Mouse (Mus musculus) heart, embryonic 11.5 days (tissue): ENCODE results near the gene Otud6a. TPM values are rescaled to one million over a fixed set of nuclear protein-coding genes. Genes with fewer than 3 reads are reported as not detected.

Experiments
- ATAC-seq: fragments of 200-750 bp; cut with Nextera tagmentation; replicated peaks from 2 replicates; pipeline ENCODE4 v1.8.0; 2017; ENCODE audit warnings: moderate library complexity; ENCODE audit not compliant: insufficient number of reproducible peaks, low FRiP score, low TSS enrichment
- H3K27ac ChIP-seq: fragments of 300-500 bp; sonication (generic); 2 replicates; pipeline ENCODE4 v1.5.1; 2014; ENCODE audit warnings: mild to moderate bottlenecking, low read depth, low read length
- H3K27me3 ChIP-seq: fragments of 300-500 bp; sonication (generic); 2 replicates; pipeline ENCODE4 v1.6.1; 2014; ENCODE audit warnings: mild to moderate bottlenecking, low read length, mixed read lengths; ENCODE audit not compliant: control insufficient read depth, insufficient read depth
- H3K36me3 ChIP-seq: fragments of 300-500 bp; sonication (generic); 2 replicates; pipeline ENCODE4 v1.6.1; 2014; ENCODE audit warnings: mild to moderate bottlenecking, low read length, moderate library complexity, mixed read lengths; ENCODE audit not compliant: control insufficient read depth, insufficient read depth
- H3K4me1 ChIP-seq: fragments of 300-500 bp; sonication (generic); 2 replicates; pipeline ENCODE4 v1.6.1; 2014; ENCODE audit warnings: low read length; ENCODE audit not compliant: control insufficient read depth, insufficient read depth
- H3K4me2 ChIP-seq: fragments of 300-500 bp; sonication (generic); 2 replicates; pipeline ENCODE4 v1.6.1; 2014; ENCODE audit warnings: mild to moderate bottlenecking, moderate library complexity
- H3K4me3 ChIP-seq: fragments of 300-500 bp; sonication (generic); 2 replicates; pipeline ENCODE4 v1.5.1; 2014; ENCODE audit warnings: low read depth, low read length
- H3K9ac ChIP-seq: fragments of 300-500 bp; sonication (generic); 2 replicates; pipeline ENCODE4 v1.6.1; 2014; ENCODE audit warnings: mild to moderate bottlenecking, low read depth, low read length, moderate library complexity
- H3K9me3 ChIP-seq: fragments of 300-500 bp; sonication (generic); replicated peaks from 2 replicates; pipeline ENCODE4 v1.6.1; 2016; ENCODE audit warnings: low read length; ENCODE audit not compliant: control insufficient read depth
- WGBS: fragments of 180-500 bp; shearing (Covaris S2); extraction: QIAGEN DNeasy Blood & Tissue Kit; methylation state at CpG from one replicate; pipeline ENCODE4 v1.1.7; 2014; ENCODE audit not compliant: insufficient replicate concordance; 5-methylcytosine and 5-hydroxymethylcytosine counted together
- polyA plus RNA-seq: library from polyadenylated mRNA; unstranded; fragments of >200 nt; fragmentation: Nextera tagmentation; extraction: Ambion mirVana; gene quantifications from 2 replicates; pipeline ENCODE4 v1.2.1, GENCODE M21; 2014

Otud6a gene
- polyA plus RNA-seq = not detected in 2 replicates

DNA sequence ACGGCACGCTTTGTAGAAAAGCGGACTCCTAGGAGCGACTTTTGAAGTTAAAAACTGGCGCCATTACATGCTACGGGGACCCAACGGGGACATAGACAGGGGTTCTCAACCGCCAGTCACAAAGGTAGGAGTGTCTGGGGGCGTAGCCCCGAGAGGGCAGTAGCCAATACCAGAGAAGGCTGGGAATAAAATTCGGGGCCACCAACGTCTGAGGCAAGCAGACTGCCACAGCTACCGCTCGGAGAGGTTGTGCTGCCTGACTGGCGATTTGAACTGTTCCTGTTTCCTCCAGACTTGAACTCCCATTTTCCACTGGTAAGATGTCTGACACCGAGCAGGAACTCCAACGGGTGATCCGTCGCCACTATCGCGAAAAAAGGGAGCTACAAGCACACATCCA is at the start of gene Otud6a:
TSS of gene Otud6a (plus strand) at position 321 of the 400 bp plus-strand sequence.
- no peak for ATAC-seq
- Histone ChIP-seq H3K36me3 (no peaks in the 10 kb centered on the region), H3K9ac (no peak within 1 kb of the TSS), H3K4me2 (no peak within 1 kb of the TSS), H3K4me3 (no peak within 1 kb of the TSS), H3K27me3 (no peaks in the 10 kb centered on the region), H3K9me3 (no peaks in the 10 kb centered on the region), H3K4me1 (no peaks in the 10 kb centered on the region), H3K27ac (no peak within 1 kb of the TSS)
- 85% methylated on average over 21 of the region's 21 CpGs for whole genome bisulfite sequencing

GRCm38 (mm10) chrX:100389887-100390286 is 38.9 kb upstream of the Otud6a start:
- Histone ChIP-seq H3K36me3 (no peaks in the 10 kb centered on the region), H3K4me3 (no peak overlapping the region), H3K9me3 (no peaks in the 10 kb centered on the region), H3K4me2 (no peak overlapping the region), H3K27ac (no peak overlapping the region), H3K27me3 (no peaks in the 10 kb centered on the region), H3K4me1 (no peaks in the 10 kb centered on the region), H3K9ac (no peak overlapping the region)
- 59% methylated on average over 1 of the region's 1 CpGs for WGBS
- ATAC-seq = no peak

DNA sequence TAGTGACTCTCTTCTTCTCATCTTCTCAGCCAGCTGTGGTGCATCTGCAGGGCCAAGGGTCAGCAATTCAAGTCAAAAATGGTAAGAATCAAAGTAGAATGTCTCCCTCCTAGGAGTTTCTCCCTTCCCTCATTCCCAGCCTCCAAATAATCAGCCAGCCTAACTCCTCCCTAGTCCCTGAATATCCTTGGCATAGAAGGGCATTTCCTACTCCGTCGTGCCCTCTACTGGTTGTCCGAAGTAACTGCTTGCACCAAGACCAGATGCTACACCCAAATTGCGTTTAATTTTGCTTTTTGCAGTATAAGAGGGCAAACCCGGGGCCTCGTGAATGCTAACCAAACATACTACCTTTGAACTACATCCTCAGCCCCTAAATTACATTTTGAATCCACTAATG is 36.5 kb upstream of the Otud6a start:
- WGBS = 28% methylated on average over 6 of the region's 6 CpGs
- no peak for ATAC-seq
- Histone ChIP-seq H3K9ac (no peak overlapping the region), H3K4me3 (no peak overlapping the region), H3K36me3 (no peaks in the 10 kb centered on the region), H3K4me1 (no peaks in the 10 kb centered on the region), H3K4me2 (no peak overlapping the region), H3K9me3 (no peaks in the 10 kb centered on the region), H3K27me3 (peaks cover 7% of the 10 kb centered on the region; the same call in 1 of the 2 replicates), H3K27ac (no peak overlapping the region)

- no peak overlapping the region for H3K9ac ChIP-seq
- H3K4me3 ChIP-seq = no peak overlapping the region
- ATAC-seq = no peak
- WGBS = 71% methylated on average over 7 of the region's 7 CpGs
- no peak overlapping the region for H3K27ac ChIP-seq
- H3K9me3 ChIP-seq = no peaks in the 10 kb centered on the region
- H3K27me3 ChIP-seq = peaks cover 7% of the 10 kb centered on the region; the same call in 1 of the 2 replicates
- H3K36me3 ChIP-seq = no peaks in the 10 kb centered on the region
- H3K4me2 ChIP-seq = no peak overlapping the region
- H3K4me1 ChIP-seq = no peaks in the 10 kb centered on the region
Observed at GRCm38 (mm10) chrX:100394223-100394861, 34.5 kb upstream of the Otud6a start.

- Histone ChIP-seq H3K27ac (no peak overlapping the region), H3K4me3 (no peak overlapping the region), H3K4me1 (no peaks in the 10 kb centered on the region), H3K4me2 (no peak overlapping the region), H3K9me3 (no peaks in the 10 kb centered on the region), H3K36me3 (no peaks in the 10 kb centered on the region), H3K9ac (no peak overlapping the region), H3K27me3 (peaks cover 7% of the 10 kb centered on the region; the same call in 1 of the 2 replicates)
- ATAC-seq = no peak
- WGBS = 72% methylated on average over 8 of the region's 8 CpGs
Observed at GRCm38 (mm10) chrX:100395026-100395425, 33.8 kb upstream of the Otud6a start.

DNA sequence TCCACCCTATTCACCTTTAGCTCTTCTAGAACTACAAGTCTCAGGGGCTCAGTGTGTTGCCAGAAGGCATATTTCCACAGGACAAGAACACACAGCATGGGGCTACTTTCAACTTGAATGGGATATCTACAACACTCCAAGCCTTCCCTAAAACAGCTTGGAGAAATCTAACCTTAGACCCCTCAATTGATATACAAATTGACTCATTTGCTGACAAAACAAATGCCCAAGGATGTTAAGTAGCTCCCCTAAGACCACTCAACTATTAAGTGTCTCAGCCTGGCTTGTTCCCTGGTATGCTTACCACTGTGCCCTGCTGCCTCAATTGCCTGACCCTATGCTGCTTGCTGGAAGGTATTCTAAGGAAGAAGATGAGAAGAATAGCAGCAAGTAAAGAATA is 27.9 kb upstream of the Otud6a start:
- ATAC-seq = no peak
- Histone ChIP-seq H3K9me3 (no peaks in the 10 kb centered on the region), H3K27me3 (peaks cover 7% of the 10 kb centered on the region; the same call in 1 of the 2 replicates), H3K4me2 (no peak overlapping the region), H3K9ac (no peak overlapping the region), H3K36me3 (no peaks in the 10 kb centered on the region), H3K4me3 (no peak overlapping the region), H3K27ac (no peak overlapping the region), H3K4me1 (no peaks in the 10 kb centered on the region)

DNA sequence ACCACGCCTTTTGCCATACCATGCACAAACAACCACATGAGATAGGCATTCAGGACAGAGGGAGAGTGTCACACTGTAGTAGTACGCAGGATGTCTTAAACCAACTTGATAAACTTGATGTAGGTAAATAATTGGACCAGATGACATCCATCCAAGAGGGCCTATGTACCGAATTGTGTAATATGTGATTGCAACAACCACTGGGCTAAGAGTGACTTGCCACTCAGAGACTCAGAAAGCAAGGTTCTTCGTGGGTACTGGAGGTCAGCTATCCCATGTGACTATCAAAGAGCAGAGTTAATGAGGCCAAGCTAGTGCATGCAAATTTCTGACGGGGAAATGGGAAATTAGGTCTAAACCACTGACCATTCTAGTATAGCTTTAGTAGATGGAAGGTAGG is 27.2 kb upstream of the Otud6a start:
- no peaks in the 10 kb centered on the region for H3K4me1 ChIP-seq
- whole genome bisulfite sequencing = 70% methylated on average over 5 of the region's 5 CpGs
- no peak for ATAC-seq
- H3K36me3 ChIP-seq = no peaks in the 10 kb centered on the region
- no peaks in the 10 kb centered on the region for H3K9me3 ChIP-seq
- H3K9ac ChIP-seq = no peak overlapping the region
- peaks cover 6% of the 10 kb centered on the region; the same call in 1 of the 2 replicates for H3K27me3 ChIP-seq
- H3K4me3 ChIP-seq = no peak overlapping the region
- no peak overlapping the region for H3K27ac ChIP-seq
- no peak overlapping the region for H3K4me2 ChIP-seq

GRCm38 (mm10) chrX:100409245-100409644 is 19.6 kb upstream of the Otud6a start:
- 65% methylated on average over 1 of the region's 1 CpGs for WGBS
- no peak overlapping the region for H3K9ac ChIP-seq
- ATAC-seq = no peak

GRCm38 (mm10) chrX:100432311-100432710 is 3.5 kb downstream of the Otud6a start:
- H3K9ac ChIP-seq = no peak overlapping the region
- no peaks in the 10 kb centered on the region for H3K4me1 ChIP-seq
- H3K27ac ChIP-seq = no peak overlapping the region
- 46% methylated on average over 3 of the region's 3 CpGs for WGBS
- H3K36me3 ChIP-seq = no peaks in the 10 kb centered on the region
- H3K4me2 ChIP-seq = no peak overlapping the region
- ATAC-seq = no peak
- H3K27me3 ChIP-seq = no peaks in the 10 kb centered on the region
- H3K4me3 ChIP-seq = no peak overlapping the region
- H3K9me3 ChIP-seq = no peaks in the 10 kb centered on the region

More at GRCm38 (mm10) chrX:100409245-100409644, 19.6 kb upstream of the Otud6a start:
- Histone ChIP-seq H3K27me3 (no peaks in the 10 kb centered on the region; the same call in 1 of the 2 replicates), H3K4me3 (no peak overlapping the region), H3K36me3 (no peaks in the 10 kb centered on the region), H3K27ac (no peak overlapping the region), H3K9me3 (no peaks in the 10 kb centered on the region), H3K4me2 (no peak overlapping the region), H3K4me1 (no peaks in the 10 kb centered on the region)
